Mouse (Mus musculus): ENCODE measurements around the gene Ssu72.

Gene Ssu72

GRCm38 (mm10) chr4:155746575-155747490, 42.2 kb downstream of the Ssu72 start:
- no peak for DNase-seq (ENCODE audit: low spot score)

GRCm38 (mm10) chr4:155757011-155757410, 52.4 kb downstream of the Ssu72 start:
- DNase-seq (ENCODE audit: low spot score): no peak

DNA sequence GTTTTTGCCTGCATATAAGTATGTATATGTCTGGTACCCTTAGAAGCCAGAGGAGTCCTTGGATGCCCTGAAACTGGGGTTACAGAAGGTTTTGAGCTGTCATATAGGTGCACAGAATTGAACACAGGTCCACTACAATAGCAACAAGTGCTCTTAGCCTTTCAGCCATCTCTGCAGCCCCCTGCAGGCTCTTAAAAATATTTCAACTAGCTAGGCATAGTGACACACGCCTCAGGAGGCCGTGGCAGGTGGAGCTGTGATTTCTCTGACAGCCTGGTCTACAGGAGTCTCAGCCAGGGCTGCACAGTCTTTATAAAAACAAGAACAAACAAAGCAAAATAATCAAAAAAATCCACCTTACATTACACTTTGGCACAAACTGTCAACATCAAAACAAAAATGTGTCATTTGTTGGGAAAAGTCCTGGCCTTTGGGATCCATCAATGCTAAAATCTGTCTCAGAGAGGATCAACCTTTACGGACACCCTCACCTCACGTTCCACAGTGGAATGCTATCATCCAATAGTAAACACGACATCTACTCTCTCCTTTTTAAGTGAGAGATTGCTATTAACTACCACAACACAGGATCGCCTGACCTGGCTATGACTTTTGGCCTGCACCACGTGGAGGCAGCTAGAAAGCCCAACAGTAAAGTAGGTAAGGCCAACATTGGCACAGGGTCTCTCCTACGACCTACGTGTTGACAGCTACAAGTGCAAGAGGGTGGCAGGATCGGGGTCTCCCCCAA, 55.4 kb downstream of the Ssu72 start:
- DNase-seq (ENCODE audit: low spot score): no peak

DNA sequence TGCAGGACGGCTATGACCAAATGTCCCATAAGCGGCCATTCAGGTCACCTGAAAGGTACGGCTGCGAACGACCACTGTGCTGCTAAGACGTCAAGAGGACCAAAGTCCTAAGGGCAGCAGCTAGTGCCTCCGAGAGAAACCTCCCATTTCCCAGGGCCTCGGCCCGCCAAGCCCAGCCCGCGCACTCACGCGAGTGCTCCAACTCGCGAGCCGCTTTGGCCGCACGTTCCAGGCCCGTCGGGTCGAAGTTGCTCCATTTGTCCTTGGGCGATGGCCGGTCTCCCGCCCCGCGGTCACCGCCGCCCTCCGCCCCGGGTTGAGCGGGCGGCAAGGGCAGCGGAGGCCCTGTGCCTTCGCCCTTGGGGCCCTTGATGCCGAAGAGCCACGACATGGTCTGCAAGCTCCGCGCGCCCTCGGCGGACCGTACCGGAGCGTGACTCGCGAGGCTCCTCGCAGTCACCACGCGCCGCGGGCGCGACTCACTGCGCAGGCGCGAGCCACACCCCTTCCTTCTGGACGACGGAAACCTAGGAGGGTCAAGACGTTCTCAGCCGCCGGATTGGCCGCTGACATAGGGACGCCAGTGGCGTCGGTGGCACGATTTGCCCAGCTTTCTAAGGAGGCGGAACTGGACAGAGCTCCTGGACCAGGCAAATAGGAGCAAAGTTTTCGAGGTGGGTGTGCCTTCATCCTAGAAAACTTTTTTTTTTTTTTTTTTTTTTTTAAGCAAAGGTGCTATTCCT, 56.2 kb downstream of the Ssu72 start, which contains the start of gene Atad3a:
Atad3a (minus strand) TSS at position 481 of the 743 bp plus-strand sequence.
- peak; percentile 96 for DNase-seq (ENCODE audit: low spot score)

DNA sequence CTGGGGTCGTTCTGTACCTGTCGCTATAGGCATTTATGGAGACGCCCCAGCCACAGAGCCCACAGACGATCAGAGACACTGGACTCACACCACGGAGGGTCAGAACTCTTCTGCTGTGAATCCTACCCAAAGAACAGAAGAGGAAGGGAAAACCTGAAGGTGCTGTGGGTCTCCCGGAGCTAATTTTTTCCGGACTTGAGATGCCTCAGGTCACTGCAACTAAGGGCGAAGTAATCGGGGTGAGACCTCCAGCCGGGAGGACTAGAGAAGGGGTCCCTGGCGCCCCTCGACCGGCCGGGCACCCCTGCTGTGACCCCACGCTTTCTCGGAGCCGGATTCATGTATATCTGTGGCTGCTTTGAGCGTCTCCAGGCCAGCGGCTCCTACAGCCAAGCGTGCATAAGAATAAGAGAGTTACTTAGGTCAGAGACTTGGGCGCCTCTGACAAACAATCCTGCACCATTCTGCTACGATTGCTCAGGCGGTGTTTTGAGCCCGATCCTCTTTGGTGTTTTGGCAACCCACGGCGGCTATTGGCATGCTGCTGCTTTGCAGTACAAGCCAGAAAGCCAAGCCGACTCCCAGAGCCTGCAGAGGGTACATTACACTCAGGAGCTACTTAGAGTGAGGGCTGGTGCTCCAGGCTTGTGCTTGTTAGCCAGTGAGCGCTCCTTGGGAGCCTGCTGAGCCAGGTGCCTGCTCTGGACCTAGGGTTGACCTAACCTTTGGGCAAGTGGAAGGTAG, 56.9 kb downstream of the Ssu72 start:
- no peak for DNase-seq (ENCODE audit: low spot score)

GRCm38 (mm10) chr4:155762357-155762756, 57.8 kb downstream of the Ssu72 start:
- DNase-seq (ENCODE audit: low spot score): no peak

- no peak for DNase-seq (ENCODE audit: low spot score)
These were observed 64.9 kb downstream of the Ssu72 start for GRCm38 (mm10) chr4:155769496-155769879.

- DNase-seq (ENCODE audit: low spot score): peak; percentile 94
These were observed 65.4 kb downstream of the Ssu72 start for GRCm38 (mm10) chr4:155769880-155770512.

GRCm38 (mm10) chr4:155770626-155771025, 66.0 kb downstream of the Ssu72 start:
- no peak for DNase-seq (ENCODE audit: low spot score)

GRCm38 (mm10) chr4:155771706-155772105, 67.1 kb downstream of the Ssu72 start:
- DNase-seq (ENCODE audit: low spot score): no peak

GRCm38 (mm10) chr4:155772786-155773185, 68.2 kb downstream of the Ssu72 start:
- no peak for DNase-seq (ENCODE audit: low spot score)

DNA sequence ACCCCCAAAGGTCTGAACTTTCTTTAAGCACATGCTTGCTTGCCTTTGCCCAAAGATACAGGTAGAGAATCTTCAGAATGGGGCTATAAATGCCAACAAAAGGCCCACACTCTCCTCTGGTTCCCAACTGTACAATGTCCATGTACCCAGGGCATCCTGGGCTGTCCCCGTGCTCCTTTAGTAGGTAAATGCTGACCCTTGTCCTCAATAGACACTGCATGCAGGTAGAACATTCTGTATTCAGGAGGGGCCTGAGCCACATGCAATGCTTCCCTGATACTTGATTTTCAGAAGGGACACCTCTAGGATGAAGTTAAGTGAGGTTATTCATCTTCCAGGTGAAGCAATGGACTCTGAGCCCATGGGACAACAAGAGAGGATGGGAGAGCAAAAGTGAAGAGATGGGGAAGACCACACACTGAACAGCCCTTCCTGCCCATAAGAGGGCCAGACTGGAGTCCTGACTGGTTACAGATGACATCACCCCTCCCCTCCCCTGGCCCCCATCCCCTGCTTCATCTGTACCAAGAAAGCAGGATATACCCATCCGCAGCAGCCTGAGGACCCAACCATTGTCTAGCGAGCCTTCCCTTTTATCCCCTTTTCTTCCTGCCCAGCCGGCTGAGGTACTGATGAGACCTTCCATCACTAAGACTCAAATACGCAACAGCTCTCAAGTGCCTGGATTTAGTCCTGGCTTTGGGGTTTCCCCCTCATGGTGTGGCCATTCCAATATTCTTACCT, 68.9 kb downstream of the Ssu72 start:
- no peak for DNase-seq (ENCODE audit: low spot score)

- DNase-seq (ENCODE audit: low spot score): no peak
These were observed 69.7 kb downstream of the Ssu72 start, which contains the start of gene Vwa1 for GRCm38 (mm10) chr4:155774280-155774754. TSS of gene Vwa1 (minus strand) at chr4:155774698.

DNA sequence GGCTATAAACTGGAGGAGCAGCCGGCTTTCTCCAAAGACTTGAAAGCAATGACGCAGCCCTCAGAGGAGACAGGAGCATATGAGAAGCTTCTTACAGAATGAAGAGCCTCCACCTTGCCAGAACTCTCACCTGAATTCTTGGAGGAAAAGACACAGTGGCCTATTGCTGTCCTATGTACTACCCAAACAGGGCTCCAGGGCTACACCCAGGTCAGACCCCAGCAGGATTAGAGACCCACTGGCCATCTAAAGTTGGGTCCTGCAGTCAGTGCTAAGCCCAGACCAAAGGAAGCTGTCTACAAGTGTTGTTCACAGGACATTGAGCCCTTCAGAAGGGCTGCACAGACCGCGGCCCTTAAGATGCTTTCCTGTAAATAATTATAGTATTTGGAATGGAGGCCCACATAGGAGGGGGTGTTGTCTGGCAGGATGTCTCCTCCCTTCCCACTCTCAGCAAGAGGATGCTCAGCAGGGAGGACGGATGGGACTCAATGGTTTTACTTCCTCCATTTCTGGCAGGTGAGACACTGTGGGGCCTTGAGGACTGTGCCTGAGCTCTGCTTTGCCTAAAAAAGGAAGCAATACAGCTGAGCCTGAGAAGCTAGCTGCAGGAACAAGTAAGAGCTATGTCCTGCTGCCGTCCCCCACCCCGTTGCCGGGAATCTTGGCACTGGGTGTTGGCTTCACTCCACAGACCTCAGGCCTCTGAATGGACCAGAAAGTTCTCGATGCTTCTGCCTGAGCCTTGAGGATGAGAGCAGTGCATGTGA, 70.6 kb downstream of the Ssu72 start:
- no peak for DNase-seq (ENCODE audit: low spot score)

GRCm38 (mm10) chr4:155775855-155776254, 71.3 kb downstream of the Ssu72 start:
- DNase-seq (ENCODE audit: low spot score): no peak

GRCm38 (mm10) chr4:155776704-155777335, 72.2 kb downstream of the Ssu72 start:
- DNase-seq (ENCODE audit: low spot score): no peak

DNA sequence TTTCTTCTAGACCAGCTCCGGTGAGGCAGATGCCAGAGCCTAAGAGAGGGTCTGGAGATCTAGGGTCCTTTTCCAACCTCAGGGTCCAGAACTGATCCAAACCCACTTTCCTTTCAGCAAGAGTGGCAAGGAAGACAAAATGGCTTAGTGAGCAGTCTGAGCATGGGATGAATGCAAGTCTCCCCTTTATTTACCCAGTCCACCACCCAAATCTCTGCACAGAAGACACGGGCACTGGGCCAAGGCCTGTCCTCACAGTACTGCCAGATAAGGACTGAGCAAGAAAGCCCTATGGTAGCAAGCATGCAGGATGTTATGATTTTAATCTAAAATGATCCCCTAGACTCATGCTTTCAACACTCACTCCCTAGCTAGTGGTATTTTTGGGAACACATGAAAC, 73.2 kb downstream of the Ssu72 start:
- DNase-seq (ENCODE audit: low spot score): no peak

GRCm38 (mm10) chr4:155779498-155779897, 74.9 kb downstream of the Ssu72 start:
- DNase-seq (ENCODE audit: low spot score): no peak

- no peak for DNase-seq (ENCODE audit: low spot score)
These were observed 76.3 kb downstream of the Ssu72 start for GRCm38 (mm10) chr4:155780895-155781294.
